Mouse (Mus musculus) limb, embryonic 14.5 days (tissue): ENCODE data around the gene Jkamp. TPM values are rescaled to one million over a fixed set of nuclear protein-coding genes. Genes with fewer than 3 reads are reported as not detected.
A peak's percentile ranks its signal among the peaks of the same experiment; 100 is the strongest.

Experiments used
- ATAC-seq: fragments of 200-750 bp; cut with Nextera tagmentation; 2 replicates; pipeline ENCODE4 v1.8.0; 2017; ENCODE audit warnings: low read depth, moderate number of reproducible peaks, moderate TSS enrichment; ENCODE audit not compliant: low FRiP score
- DNase-seq: peaks from one replicate; pipeline ENCODE4 v3.0.0-alpha.2; 2015; ENCODE audit warnings: low spot score
- H3K27ac ChIP-seq: fragments of 300-500 bp; sonication (generic); replicated peaks from 2 replicates; pipeline ENCODE4 v1.5.1; 2014; ENCODE audit warnings: low read depth, mild to moderate bottlenecking, low read length, moderate library complexity, mixed read lengths
- H3K27me3 ChIP-seq: fragments of 300-500 bp; sonication (generic); 2 replicates; pipeline ENCODE4 v1.6.1; 2014; ENCODE audit warnings: low read length, mixed read lengths; ENCODE audit not compliant: control insufficient read depth, insufficient read depth
- H3K36me3 ChIP-seq: fragments of 300-500 bp; sonication (generic); 2 replicates; pipeline ENCODE4 v1.6.1; 2014; ENCODE audit warnings: mild to moderate bottlenecking, low read length, moderate library complexity, mixed read lengths; ENCODE audit not compliant: control insufficient read depth, insufficient read depth
- H3K4me1 ChIP-seq: fragments of 300-500 bp; sonication (generic); 2 replicates; pipeline ENCODE4 v1.6.1; 2014; ENCODE audit warnings: antibody characterized with exemption, low read length, mixed read lengths; ENCODE audit not compliant: control insufficient read depth, insufficient read depth
- H3K4me2 ChIP-seq: fragments of 300-500 bp; sonication (generic); replicated peaks from 2 replicates; pipeline ENCODE4 v1.6.1; 2014; ENCODE audit warnings: low read depth, mild to moderate bottlenecking, low read length, moderate library complexity; ENCODE audit not compliant: severe bottlenecking
- H3K4me3 ChIP-seq: fragments of 300-500 bp; sonication (generic); replicated peaks from 2 replicates; pipeline ENCODE4 v1.5.1; 2014; ENCODE audit warnings: low read length
- H3K9ac ChIP-seq: fragments of 300-500 bp; sonication (generic); 2 replicates; pipeline ENCODE4 v1.6.1; 2014; ENCODE audit warnings: mild to moderate bottlenecking, low read depth, low read length, moderate library complexity; ENCODE audit not compliant: severe bottlenecking
- H3K9me3 ChIP-seq: fragments of 300-500 bp; sonication (generic); 2 replicates; pipeline ENCODE4 v1.6.1; 2016; ENCODE audit warnings: low read length; ENCODE audit not compliant: control insufficient read depth
- POLR2A ChIP-seq: fragments of 200-500 bp; IDR thresholded peaks from 2 replicates; pipeline ENCODE4 v1.8.0; 2012; ENCODE audit warnings: inconsistent platforms, mild to moderate bottlenecking, moderate library complexity, borderline replicate concordance; ENCODE audit not compliant: insufficient read depth, insufficient read length; ENCODE audit errors: extremely low read depth
- WGBS: fragments of 180-500 bp; shearing (Covaris S2); extraction: QIAGEN DNeasy Blood & Tissue Kit; methylation state at CpG from one replicate; pipeline ENCODE4 v1.1.7; 2014; 5-methylcytosine and 5-hydroxymethylcytosine counted together
- polyA plus RNA-seq, 2 experiments: library from polyadenylated mRNA; depleted of rRNA in 1 of 2; stranded (reverse) in 1 of 2; unstranded in 1 of 2; fragments of >200 nt; fragmentation: Nextera tagmentation in 1 of 2; extraction: Ambion mirVana in 1 of 2; gene quantifications; 2 replicates each; pipeline versions ENCODE4 v1.2.1 to v1.2.3; 2012 to 2014

Jkamp gene
- 67.3 and 96.9 TPM in 2 replicates for polyA plus RNA-seq (2012; rRNA removed)
- polyA plus RNA-seq (2014; fragmentation: Nextera tagmentation; extraction: Ambion mirVana) = 63.3 and 66.3 TPM in 2 replicates

GRCm38 (mm10) chr12:72085329-72086165 lies at the start of gene Jkamp, which contains the start of gene L3hypdh:
Jkamp (plus strand) TSS chr12:72085589.
L3hypdh (minus strand) TSS chr12:72085439.
- TF ChIP-seq POLR2A = 0 out of 2 replicates have a peak, but pooled peaks have one; percentile 38
- peak within 1 kb of the TSS; percentile 79 for H3K9ac ChIP-seq
- no peaks in the 10 kb centered on the region for H3K27me3 ChIP-seq
- H3K36me3 ChIP-seq = peaks cover 3% of the 10 kb centered on the region; the same call in 1 of the 2 replicates
- no peaks in the 10 kb centered on the region for H3K9me3 ChIP-seq
- peaks cover 18% of the 10 kb centered on the region for H3K4me1 ChIP-seq
- peak within 1 kb of the TSS; percentile 92 for H3K27ac ChIP-seq
- peak within 1 kb of the TSS; percentile 93 for H3K4me2 ChIP-seq
- DNase-seq (peak; percentile 100), ATAC-seq (peak; percentile 93)
- H3K4me3 ChIP-seq = peak within 1 kb of the TSS; percentile 76
- WGBS = 1% methylated on average over 48 of the region's 60 CpGs

GRCm38 (mm10) chr12:72036097-72036661 lies 49.2 kb upstream of the Jkamp start:
- Histone ChIP-seq H3K27ac (no peak overlapping the region), H3K9ac (no peak overlapping the region), H3K36me3 (no peaks in the 10 kb centered on the region), H3K27me3 (no peaks in the 10 kb centered on the region), H3K4me2 (no peak overlapping the region), H3K4me1 (no peaks in the 10 kb centered on the region), H3K4me3 (no peak overlapping the region), H3K9me3 (peaks cover 4% of the 10 kb centered on the region; the same call in 1 of the 2 replicates)
- ATAC-seq (no peak), DNase-seq (no peak)
- WGBS = 67% methylated on average over 9 of the region's 9 CpGs
- TF ChIP-seq POLR2A = no peak

GRCm38 (mm10) chr12:72037049-72037448 lies 48.3 kb upstream of the Jkamp start:
- Histone ChIP-seq H3K4me1 (no peaks in the 10 kb centered on the region), H3K36me3 (no peaks in the 10 kb centered on the region), H3K4me3 (no peak overlapping the region), H3K4me2 (no peak overlapping the region), H3K9ac (no peak overlapping the region), H3K9me3 (peaks cover 4% of the 10 kb centered on the region; the same call in 1 of the 2 replicates), H3K27me3 (no peaks in the 10 kb centered on the region), H3K27ac (no peak overlapping the region)
- DNase-seq (no peak), ATAC-seq (no peak)
- no peak for TF ChIP-seq POLR2A
- 62% methylated on average over 6 of the region's 6 CpGs for WGBS

GRCm38 (mm10) chr12:72038866-72039265 lies 46.5 kb upstream of the Jkamp start:
- no peak overlapping the region for H3K27ac ChIP-seq
- H3K27me3 ChIP-seq = no peaks in the 10 kb centered on the region
- no peak overlapping the region for H3K4me2 ChIP-seq
- H3K4me1 ChIP-seq = no peaks in the 10 kb centered on the region
- ATAC-seq (no peak), DNase-seq (no peak)
- H3K36me3 ChIP-seq = no peaks in the 10 kb centered on the region
- whole genome bisulfite sequencing = 81% methylated on average over 2 of the region's 2 CpGs
- TF ChIP-seq POLR2A = no peak
- H3K9me3 ChIP-seq = peaks cover 4% of the 10 kb centered on the region; the same call in 1 of the 2 replicates
- no peak overlapping the region for H3K4me3 ChIP-seq
- H3K9ac ChIP-seq = no peak overlapping the region

- DNase-seq (no peak), ATAC-seq (no peak)
- no peaks in the 10 kb centered on the region for H3K4me1 ChIP-seq
Measured at GRCm38 (mm10) chr12:72039501-72039900, 45.9 kb upstream of the Jkamp start.

More at GRCm38 (mm10) chr12:72039501-72039900, 45.9 kb upstream of the Jkamp start:
- Histone ChIP-seq H3K4me3 (no peak overlapping the region), H3K27ac (no peak overlapping the region), H3K36me3 (no peaks in the 10 kb centered on the region), H3K27me3 (no peaks in the 10 kb centered on the region), H3K9ac (no peak overlapping the region), H3K4me2 (no peak overlapping the region), H3K9me3 (peaks cover 4% of the 10 kb centered on the region; the same call in 1 of the 2 replicates)
- WGBS = 79% methylated on average over 8 of the region's 8 CpGs
- TF ChIP-seq POLR2A = no peak
